Mouse (Mus musculus) ES-E14 (cell line): ENCODE results near the gene A730049H05Rik. TPM values are rescaled to one million over a fixed set of nuclear protein-coding genes. Genes with fewer than 3 reads are reported as not detected.

Experiments
- DNase-seq: peaks from one replicate; pipeline ENCODE4 v3.0.0-alpha.2; 2013; ENCODE audit warnings: low read depth, low spot score
- H3K27ac ChIP-seq: 2 replicates; pipeline ENCODE4 v1.5.1; 2012; ENCODE audit warnings: low read depth, mild to moderate bottlenecking, low read length, moderate library complexity, mixed read lengths; ENCODE audit not compliant: poor library complexity, insufficient read depth, severe bottlenecking
- H3K36me3 ChIP-seq: 2 replicates; pipeline ENCODE4 v1.6.1; 2012; ENCODE audit warnings: mild to moderate bottlenecking, low read length, moderate library complexity, mixed read lengths; ENCODE audit not compliant: control insufficient read depth, poor library complexity, insufficient read depth, severe bottlenecking
- H3K4me1 ChIP-seq, 2 experiments: fragments of 150-350 bp in 1 of 2; sonication (generic) in 1 of 2; 2 replicates each; pipeline ENCODE4 v1.6.1; 2012; ENCODE audit warnings: low read length in 2 of 2, mild to moderate bottlenecking in 1 of 2, mixed read lengths in 1 of 2; ENCODE audit not compliant: control insufficient read depth in 2 of 2, insufficient read depth in 2 of 2, poor library complexity in 1 of 2
- H3K4me3 ChIP-seq, 2 experiments: fragments of 150-350 bp in 1 of 2; sonication (generic) in 1 of 2; 2 replicates each; pipeline ENCODE4 v1.5.1; 2012; ENCODE audit warnings: low read length in 2 of 2, low read depth in 1 of 2, mild to moderate bottlenecking in 1 of 2, mixed read lengths in 1 of 2; ENCODE audit not compliant: insufficient read depth in 1 of 2, poor library complexity in 1 of 2, severe bottlenecking in 1 of 2
- H3K9ac ChIP-seq: 2 replicates; pipeline ENCODE4 v1.6.1; 2012; ENCODE audit warnings: low read depth, mild to moderate bottlenecking, low read length, mixed read lengths; ENCODE audit not compliant: poor library complexity, insufficient read depth, severe bottlenecking
- H3K9me3 ChIP-seq: fragments of 150-350 bp; sonication (generic); 2 replicates; pipeline ENCODE4 v1.6.1; 2012; ENCODE audit warnings: low read depth, mild to moderate bottlenecking, low read length; ENCODE audit not compliant: control insufficient read depth, insufficient read depth
- CHD2 ChIP-seq: IDR thresholded peaks from 2 replicates; pipeline ENCODE4 v1.6.1; 2014; ENCODE audit warnings: mild to moderate bottlenecking, low read depth, low read length, inconsistent platforms
- HCFC1 ChIP-seq: IDR thresholded peaks from 2 replicates; pipeline ENCODE4 v1.6.1; 2012; ENCODE audit warnings: low read length, inconsistent platforms, borderline replicate concordance; ENCODE audit not compliant: insufficient read depth
- MAFK ChIP-seq: IDR thresholded peaks from 2 replicates; pipeline ENCODE4 v1.6.1; 2014; ENCODE audit warnings: mild to moderate bottlenecking, low read depth, low read length, inconsistent platforms; ENCODE audit not compliant: insufficient read depth
- ZC3H11A ChIP-seq: IDR thresholded peaks from 2 replicates; pipeline ENCODE4 v1.6.1; 2012; ENCODE audit warnings: low read depth, mild to moderate bottlenecking, inconsistent platforms, low read length, borderline replicate concordance
- ZNF384 ChIP-seq: IDR thresholded peaks from 2 replicates; pipeline ENCODE4 v1.6.1; 2012; ENCODE audit warnings: low read depth, low read length, inconsistent platforms
- in situ Hi-C, 2 experiments: fragments of 600-800 bp; cut with MboI; formaldehyde crosslinking; loops; one replicate each; pipeline ENCODE4 v1.15.1; 2025; ENCODE audit warnings: low sequenced_read_pairs in 2 of 2, inconsistent platforms in 1 of 2; ENCODE audit not compliant: unreplicated experiment in 2 of 2
- total RNA-seq: library from RNA; depleted of rRNA; stranded (reverse); fragments of 300-350 nt; gene quantifications from 2 replicates; pipeline ENCODE4 v1.2.3, GENCODE M21; 2012; rRNA removed

A730049H05Rik gene
- total RNA-seq, 1 experiment = 2.5 TPM

DNA sequence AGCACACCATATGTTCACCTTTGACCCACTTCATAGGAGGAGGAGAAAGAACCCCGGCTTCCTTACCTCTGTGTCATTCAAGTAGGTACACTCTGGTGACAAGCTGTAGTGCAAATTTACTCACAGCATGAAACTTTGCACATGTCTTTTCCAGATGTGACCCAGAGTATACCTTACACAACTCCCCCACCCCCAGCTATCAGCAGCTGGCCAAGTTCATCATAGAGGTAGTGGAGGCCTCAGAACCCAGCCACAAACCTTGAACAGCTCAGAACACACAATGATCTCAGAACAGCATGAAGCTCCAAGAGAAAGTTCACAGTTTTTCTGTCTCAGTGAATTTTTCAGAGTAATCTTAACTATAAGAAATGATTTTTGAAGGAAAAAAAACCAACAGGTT lies 75.3 kb downstream of the A730049H05Rik start:
- Histone ChIP-seq H3K36me3 (no peaks in the 10 kb centered on the region; the same call in 1 of the 2 replicates), H3K9ac (no peak overlapping the region), H3K27ac (no peak overlapping the region), H3K9me3 (no peaks in the 10 kb centered on the region), H3K4me3 (no peak overlapping the region), H3K4me1 (peaks cover 0 to 2% of the 10 kb centered on the region in 2 experiments; a peak in 1 of 4 replicates)
- TF ChIP-seq MAFK = no peak
- TF ChIP-seq CHD2 = no peak
- TF ChIP-seq ZNF384 = no peak
- TF ChIP-seq HCFC1 = no peak
- TF ChIP-seq ZC3H11A = no peak
- in situ Hi-C loops = no loop called here
- DNase-seq = no peak

Other genes starting within 250 kb of the A730049H05Rik start
- gene Prickle2, start 110.3 kb upstream of the A730049H05Rik start, total RNA-seq = 1.2 and 1.3 TPM in 2 replicates
- gene Gm15737, start 52.9 kb downstream of the A730049H05Rik start, total RNA-seq = 0.04 TPM in 1 of 2 replicates, not detected in the other
- 19.1 and 21.2 TPM in 2 replicates for gene Adamts9, start 127.0 kb downstream of the A730049H05Rik start, total RNA-seq